Mouse (Mus musculus) forebrain, embryonic 16.5 days (tissue): ENCODE data around the gene Chac1. TPM values are rescaled to one million over a fixed set of nuclear protein-coding genes. Genes with fewer than 3 reads are reported as not detected.

ENCODE experiments used
- ATAC-seq: fragments of 200-750 bp; cut with Nextera tagmentation; 2 replicates; pipeline ENCODE4 v1.8.0; 2017; ENCODE audit warnings: mild to moderate bottlenecking, moderate library complexity
- H3K27ac ChIP-seq: fragments of 300-500 bp; sonication (generic); 2 replicates; pipeline ENCODE4 v1.5.1; 2014; ENCODE audit warnings: low read length, control low read depth
- H3K27me3 ChIP-seq: fragments of 300-500 bp; sonication (generic); replicated peaks from 2 replicates; pipeline ENCODE4 v1.6.1; 2014; ENCODE audit warnings: low read length; ENCODE audit not compliant: control insufficient read depth, insufficient read depth
- H3K36me3 ChIP-seq: fragments of 300-500 bp; sonication (generic); 2 replicates; pipeline ENCODE4 v1.6.1; 2014; ENCODE audit not compliant: control insufficient read depth, insufficient read depth
- H3K4me1 ChIP-seq: fragments of 300-500 bp; sonication (generic); replicated peaks from 2 replicates; pipeline ENCODE4 v1.6.1; 2014; ENCODE audit warnings: low read length; ENCODE audit not compliant: control insufficient read depth, insufficient read depth
- H3K4me2 ChIP-seq: fragments of 300-500 bp; sonication (generic); 2 replicates; pipeline ENCODE4 v1.6.1; 2014; ENCODE audit warnings: mild to moderate bottlenecking, low read length, control low read depth
- H3K4me3 ChIP-seq: fragments of 300-500 bp; sonication (generic); replicated peaks from 2 replicates; pipeline ENCODE4 v1.5.1; 2014; ENCODE audit warnings: mild to moderate bottlenecking, low read length, control low read depth
- H3K9ac ChIP-seq: fragments of 300-500 bp; sonication (generic); replicated peaks from 2 replicates; pipeline ENCODE4 v1.6.1; 2014; ENCODE audit warnings: low read depth, low read length, control low read depth
- H3K9me3 ChIP-seq: fragments of 300-500 bp; sonication (generic); 2 replicates; pipeline ENCODE4 v1.6.1; 2016; ENCODE audit warnings: low read length; ENCODE audit not compliant: control insufficient read depth
- WGBS: fragments of 180-500 bp; shearing (Covaris S2); extraction: QIAGEN DNeasy Blood & Tissue Kit; methylation state at CpG from one replicate; pipeline ENCODE4 v1.1.7; 2014; 5-methylcytosine and 5-hydroxymethylcytosine counted together
- polyA plus RNA-seq: library from polyadenylated mRNA; unstranded; fragments of >200 nt; fragmentation: Nextera tagmentation; extraction: Ambion mirVana; gene quantifications from 2 replicates; pipeline ENCODE4 v1.2.1, GENCODE M21; 2015

The Chac1 gene
- 4.6 and 11.3 TPM in 2 replicates for polyA plus RNA-seq

DNA sequence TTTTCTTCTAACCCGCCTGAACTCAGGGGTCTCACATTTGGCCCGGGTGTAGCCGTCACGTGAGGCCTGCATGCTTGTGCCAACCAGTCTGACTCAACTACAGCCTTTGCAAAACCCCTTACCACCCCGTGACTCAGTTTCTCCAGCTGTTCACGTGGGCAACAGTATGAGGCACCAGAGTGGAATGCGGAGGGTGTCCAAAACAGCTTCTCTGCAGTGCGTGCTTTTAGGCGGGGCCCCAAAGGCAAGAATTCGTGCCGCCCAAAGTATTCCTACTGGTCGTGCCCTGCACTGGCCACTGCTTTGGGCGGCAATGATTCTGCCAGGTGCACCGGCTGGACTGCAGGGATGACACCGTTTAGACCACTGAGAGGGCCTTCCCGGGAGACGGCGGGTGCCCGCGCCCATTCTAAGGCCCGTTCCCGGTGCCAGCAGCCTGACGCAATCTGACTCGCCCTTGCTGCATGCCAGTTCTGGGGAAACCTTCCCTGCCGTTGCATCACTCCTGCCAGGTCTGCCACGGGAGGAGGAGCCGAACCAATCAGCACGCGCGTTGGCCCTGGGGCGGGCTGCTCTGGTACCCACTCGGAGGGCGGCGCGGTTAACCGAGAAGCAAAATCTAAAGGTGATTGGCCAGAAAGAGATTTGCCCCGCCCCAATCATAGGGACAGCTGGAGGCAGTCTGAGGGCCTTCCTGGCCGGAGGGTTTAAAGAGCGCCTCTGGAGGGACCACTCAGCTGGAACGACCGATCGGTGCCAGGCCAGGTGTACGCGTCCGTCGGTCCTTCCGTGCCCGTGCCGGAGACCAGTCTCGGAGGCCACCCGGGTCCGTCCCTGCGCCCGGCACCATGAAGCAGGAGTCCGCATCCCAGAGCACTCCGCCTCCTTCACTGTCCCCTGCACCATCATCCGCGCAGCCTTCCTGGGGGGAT is at the start of gene Chac1:
TSS of gene Chac1 (plus strand) at position 675 of the 932 bp plus-strand sequence.
- no peaks in the 10 kb centered on the region for H3K36me3 ChIP-seq
- H3K27me3 ChIP-seq = no peaks in the 10 kb centered on the region; the same call in 1 of the 2 replicates
- ATAC-seq = peak; percentile 100
- H3K4me3 ChIP-seq = peak within 1 kb of the TSS; percentile 75
- peak within 1 kb of the TSS; percentile 94 for H3K4me2 ChIP-seq
- H3K27ac ChIP-seq = no peak within 1 kb of the TSS
- peak within 1 kb of the TSS; percentile 75 for H3K9ac ChIP-seq
- 4% methylated on average over 58 of the region's 58 CpGs for WGBS
- peaks cover 12% of the 10 kb centered on the region for H3K4me1 ChIP-seq
- no peaks in the 10 kb centered on the region for H3K9me3 ChIP-seq

DNA sequence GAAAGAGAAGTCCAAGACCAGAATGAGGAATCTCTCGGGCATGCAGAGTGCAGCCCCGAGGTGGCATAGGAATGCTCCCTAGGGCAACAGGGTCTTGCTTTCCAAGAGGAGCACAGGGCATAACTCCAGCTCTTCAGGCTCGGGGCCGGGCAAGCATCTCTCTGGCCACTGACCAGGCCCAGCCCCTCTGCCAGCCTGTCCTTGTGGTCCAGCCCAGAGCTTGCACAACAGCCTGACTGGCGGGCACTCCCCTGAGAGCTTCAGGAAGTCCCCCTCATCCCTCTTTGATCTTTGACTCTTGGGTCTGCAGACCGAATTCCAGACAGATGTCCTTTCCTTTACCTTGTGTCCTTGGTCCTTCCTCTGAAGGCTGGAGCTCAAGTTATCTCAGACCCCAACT is 48.2 kb upstream of the Chac1 start:
- Histone ChIP-seq H3K27ac (no peak overlapping the region), H3K4me3 (no peak overlapping the region), H3K27me3 (no peaks in the 10 kb centered on the region), H3K4me1 (peaks cover 17% of the 10 kb centered on the region), H3K9me3 (no peaks in the 10 kb centered on the region), H3K4me2 (no peak overlapping the region), H3K9ac (no peak overlapping the region), H3K36me3 (peaks cover 8% of the 10 kb centered on the region)
- WGBS = 86% methylated on average over 6 of the region's 6 CpGs
- ATAC-seq = no peak

DNA sequence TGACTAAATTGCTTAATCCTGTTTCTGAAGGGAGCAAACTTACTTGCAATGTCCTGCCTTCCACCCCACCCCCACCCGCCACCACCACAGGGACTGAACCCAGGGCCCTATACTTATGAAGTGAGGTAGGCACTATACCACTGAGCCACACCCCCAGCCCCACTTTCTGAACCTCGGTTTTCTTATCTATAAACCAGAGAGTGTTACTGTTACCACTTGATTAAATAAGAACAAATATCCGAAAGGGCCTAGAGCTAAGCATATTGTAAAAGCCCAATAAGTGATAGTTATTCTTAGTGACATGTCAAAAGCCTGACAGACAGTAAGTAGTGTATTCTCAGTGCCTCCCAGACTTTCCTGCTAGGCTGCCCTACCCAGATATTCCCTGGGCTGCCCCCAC is 46.6 kb upstream of the Chac1 start:
- Histone ChIP-seq H3K27me3 (no peaks in the 10 kb centered on the region), H3K9me3 (no peaks in the 10 kb centered on the region), H3K4me3 (no peak overlapping the region), H3K36me3 (no peaks in the 10 kb centered on the region; the same call in 1 of the 2 replicates), H3K27ac (no peak overlapping the region), H3K4me1 (peaks cover 17% of the 10 kb centered on the region), H3K9ac (no peak overlapping the region), H3K4me2 (no peak overlapping the region)
- ATAC-seq = no peak
- 57% methylated on average over 3 of the region's 3 CpGs for WGBS

DNA sequence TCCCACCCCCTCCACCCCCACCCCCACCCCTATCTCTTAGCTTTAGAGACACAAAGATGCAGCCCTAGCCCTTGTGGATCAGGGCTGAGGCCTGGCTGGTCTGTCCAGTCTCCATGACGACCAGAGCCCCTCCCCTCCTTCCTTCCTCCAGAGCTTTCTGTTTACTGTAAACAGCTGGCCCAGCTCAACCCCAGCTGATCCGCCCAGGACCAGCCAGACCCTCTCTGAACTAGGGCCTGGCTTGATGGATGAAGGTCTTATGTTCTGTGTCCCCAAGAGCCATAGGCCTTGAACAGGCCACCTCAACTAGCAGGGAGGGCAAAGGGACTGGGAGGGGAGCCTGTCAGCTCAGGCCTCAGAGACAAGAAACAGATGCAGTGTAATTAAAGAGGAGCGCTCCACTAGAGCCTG is 46.2 kb upstream of the Chac1 start:
- H3K9me3 ChIP-seq = no peaks in the 10 kb centered on the region
- WGBS = 24% methylated on average over 3 of the region's 3 CpGs
- peaks cover 16% of the 10 kb centered on the region for H3K4me1 ChIP-seq
- H3K27me3 ChIP-seq = no peaks in the 10 kb centered on the region
- H3K4me3 ChIP-seq = no peak overlapping the region
- 0 out of 2 replicates have a peak overlapping the region, but pooled peaks have one; percentile 20 for H3K9ac ChIP-seq
- no peak overlapping the region for H3K4me2 ChIP-seq
- 0 out of 2 replicates have a peak, but pooled peaks have one; percentile 6 for ATAC-seq
- H3K36me3 ChIP-seq = no peaks in the 10 kb centered on the region
- H3K27ac ChIP-seq = no peak overlapping the region

DNA sequence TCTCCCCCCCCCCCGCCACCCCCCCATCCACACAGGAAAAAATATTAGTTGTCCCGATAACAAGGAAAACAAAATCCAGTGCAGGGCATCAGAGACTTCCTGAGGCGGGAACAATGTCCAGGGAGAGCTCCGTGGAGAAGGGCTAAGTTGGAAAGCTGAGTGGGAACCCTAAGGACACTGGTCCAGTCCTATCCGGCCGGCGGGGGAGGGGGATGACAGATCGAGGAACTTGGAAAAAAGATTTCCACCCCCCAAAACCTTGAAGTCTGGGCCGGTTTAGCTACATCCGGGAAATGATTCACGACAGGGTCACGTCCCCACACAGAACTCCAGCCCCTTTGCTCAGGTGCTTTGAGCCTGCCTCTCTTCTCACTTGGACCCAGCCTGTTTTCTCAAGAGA is 39.5 kb upstream of the Chac1 start:
- H3K9ac ChIP-seq = no peak overlapping the region
- 57% methylated on average over 12 of the region's 12 CpGs for WGBS
- peaks cover 2% of the 10 kb centered on the region; the same call in 1 of the 2 replicates for H3K9me3 ChIP-seq
- peaks cover 7% of the 10 kb centered on the region for H3K4me1 ChIP-seq
- ATAC-seq = no peak
- H3K27me3 ChIP-seq = peaks cover 20% of the 10 kb centered on the region; the same call in 1 of the 2 replicates
- H3K4me2 ChIP-seq = no peak overlapping the region
- no peaks in the 10 kb centered on the region for H3K36me3 ChIP-seq
- no peak overlapping the region for H3K4me3 ChIP-seq
- no peak overlapping the region for H3K27ac ChIP-seq

DNA sequence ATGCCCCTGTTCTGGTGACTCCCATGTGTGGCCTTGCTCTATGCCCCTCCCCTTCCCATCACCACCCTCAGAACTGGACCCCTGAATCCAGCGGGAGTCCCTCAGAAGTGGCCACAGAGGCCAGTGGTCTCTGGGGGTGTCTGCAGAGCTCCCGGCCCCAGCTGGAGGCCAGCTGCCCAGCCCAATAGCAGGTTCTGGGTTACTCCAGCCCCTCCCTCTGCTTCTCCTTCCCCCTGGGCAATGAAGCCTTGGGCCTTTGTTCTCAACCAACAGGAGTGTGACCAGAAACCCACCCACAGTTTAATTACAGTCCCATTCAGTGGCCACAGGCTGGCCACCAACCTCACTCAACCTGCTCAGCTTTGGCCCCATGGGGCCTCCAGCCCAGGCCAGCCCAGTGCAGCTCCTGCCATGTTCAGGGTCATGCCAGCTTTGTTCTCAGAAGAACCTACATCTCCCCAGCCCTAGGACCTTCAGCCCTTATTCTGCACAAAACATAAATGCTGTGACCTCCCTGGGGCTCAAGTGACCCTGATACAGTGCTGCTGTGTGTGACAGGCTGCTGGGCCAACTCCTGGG is 38.6 kb upstream of the Chac1 start:
- Histone ChIP-seq H3K9me3 (peaks cover 2% of the 10 kb centered on the region; the same call in 1 of the 2 replicates), H3K4me2 (no peak overlapping the region), H3K4me1 (peaks cover 7% of the 10 kb centered on the region), H3K27ac (no peak overlapping the region), H3K27me3 (peaks cover 22% of the 10 kb centered on the region; the same call in 1 of the 2 replicates), H3K9ac (no peak overlapping the region), H3K36me3 (no peaks in the 10 kb centered on the region), H3K4me3 (no peak overlapping the region)
- 24% methylated on average over 2 of the region's 2 CpGs for WGBS
- no peak for ATAC-seq

DNA sequence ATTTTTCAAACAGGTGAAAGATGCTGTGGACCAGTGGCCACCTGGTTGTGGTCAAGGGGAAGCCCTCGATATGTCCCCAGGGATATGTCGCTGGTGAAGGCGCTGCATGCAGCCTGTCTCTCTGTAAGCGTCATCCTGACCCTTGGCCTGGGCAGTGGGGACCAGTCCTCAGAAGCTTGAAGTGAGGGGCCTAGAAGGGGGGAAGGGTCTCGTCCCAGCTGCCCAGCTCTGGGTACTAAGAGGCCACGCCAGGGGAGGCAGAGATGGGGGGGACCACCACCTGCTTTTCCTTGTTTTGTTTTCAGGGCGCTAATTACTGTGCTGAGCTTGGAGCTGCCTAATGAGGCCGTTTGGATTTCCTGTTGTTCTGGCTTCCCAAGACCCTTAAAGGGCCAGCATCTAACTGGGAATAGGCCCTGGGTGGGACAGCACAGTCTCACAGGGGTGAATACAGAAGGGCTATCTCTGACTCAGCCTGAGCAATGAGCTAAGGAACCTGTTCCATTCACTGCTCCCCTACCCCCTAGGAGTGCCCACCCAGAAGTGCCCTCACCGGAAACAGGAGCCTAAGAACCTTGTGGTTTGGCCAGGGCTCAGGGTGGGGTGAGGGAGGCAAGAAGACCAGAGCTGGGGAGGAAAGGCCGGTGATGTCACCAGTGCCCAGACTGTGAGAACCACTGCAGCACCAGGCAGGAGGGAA is 37.1 kb upstream of the Chac1 start:
- Histone ChIP-seq H3K36me3 (no peaks in the 10 kb centered on the region), H3K4me1 (peaks cover 7% of the 10 kb centered on the region), H3K27me3 (peaks cover 31% of the 10 kb centered on the region; the same call in 1 of the 2 replicates), H3K9me3 (peaks cover 2% of the 10 kb centered on the region; the same call in 1 of the 2 replicates), H3K4me3 (no peak overlapping the region), H3K9ac (no peak overlapping the region), H3K4me2 (no peak overlapping the region), H3K27ac (no peak overlapping the region)
- 14% methylated on average over 10 of the region's 10 CpGs for WGBS
- ATAC-seq = peak; percentile 69

DNA sequence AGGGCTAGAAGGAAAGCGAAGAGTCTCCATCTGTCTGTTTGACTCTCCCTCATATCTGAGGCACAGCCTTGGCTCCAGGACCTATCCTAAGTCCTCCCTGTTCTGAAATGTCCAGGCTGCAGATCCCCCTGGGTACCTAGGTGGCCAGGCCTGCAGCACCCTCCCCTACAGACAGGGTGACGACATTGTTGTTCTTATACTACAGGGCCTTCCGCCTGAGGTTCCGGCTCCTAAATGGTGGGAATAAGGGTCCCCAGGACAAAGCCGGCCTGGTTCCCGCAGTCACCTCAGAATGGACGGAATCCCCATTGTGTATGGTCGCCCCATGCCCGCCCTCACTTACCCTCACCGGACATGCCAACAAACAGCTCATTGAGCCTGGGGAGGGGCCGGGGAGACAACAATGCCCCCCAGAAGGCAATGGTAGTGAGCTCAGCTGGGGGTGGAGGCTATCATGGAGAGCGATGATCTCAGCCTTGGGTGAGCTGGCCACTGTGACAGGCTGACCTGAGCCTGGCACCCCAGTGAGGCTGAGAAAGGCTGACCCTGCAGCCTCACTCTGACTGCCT is 36.2 kb upstream of the Chac1 start:
- Histone ChIP-seq H3K27me3 (peaks cover 34% of the 10 kb centered on the region; the same call in 1 of the 2 replicates), H3K36me3 (no peaks in the 10 kb centered on the region), H3K9ac (no peak overlapping the region), H3K4me3 (no peak overlapping the region), H3K27ac (no peak overlapping the region), H3K4me1 (peaks cover 7% of the 10 kb centered on the region), H3K9me3 (peaks cover 2% of the 10 kb centered on the region; the same call in 1 of the 2 replicates), H3K4me2 (no peak overlapping the region)
- WGBS = 51% methylated on average over 12 of the region's 12 CpGs
- ATAC-seq = no peak
